Mouse (Mus musculus): Measurements from ENCODE around the gene Thap11. TPM values are rescaled to one million over a fixed set of nuclear protein-coding genes. Genes with fewer than 3 reads are reported as not detected.
"Not testable (repeated sequence)": the region's sequence is repeated elsewhere in the genome, so short reads cannot be mapped to it uniquely, and the experiment has no call there.

Gene Thap11
- polyA plus RNA-seq, 1 experiment from 2014 or later: 58.0 TPM

DNA sequence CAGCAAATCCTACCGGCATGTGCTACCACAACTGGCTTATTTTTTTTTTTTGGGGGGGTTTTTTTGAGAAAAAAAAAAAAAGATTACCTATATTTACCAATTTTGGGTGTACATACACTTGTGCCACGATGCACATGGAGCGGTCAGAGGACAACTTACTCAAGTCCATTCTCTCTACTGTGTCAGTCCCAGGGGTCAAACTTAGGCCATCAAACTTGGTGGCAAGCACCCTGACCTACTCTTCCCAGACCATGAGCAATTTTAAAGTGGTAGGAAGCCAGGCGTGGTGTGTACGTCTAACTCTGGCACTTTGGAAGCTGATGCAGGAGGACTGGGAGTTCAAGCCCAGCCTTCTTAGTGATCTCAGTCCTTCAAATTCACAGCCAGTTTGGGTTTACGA is 41.7 kb upstream of the Thap11 start:
- no peaks in the 10 kb centered on the region for H3K4me1 ChIP-seq (replicated peaks; ENCODE audit: control insufficient read depth, insufficient read depth, low read length)
- H3K36me3 ChIP-seq (ENCODE audit: control insufficient read depth, insufficient read depth, low read length): peaks cover 20% of the 10 kb centered on the region; the same call in 1 of the 2 replicates
- WGBS: 93% methylated on average over 6 of the region's 6 CpGs
- no peak overlapping the region for H3K4me3 ChIP-seq (ENCODE audit: low read depth, low read length)
- no peaks in the 10 kb centered on the region for H3K27me3 ChIP-seq (replicated peaks; ENCODE audit: control insufficient read depth, insufficient read depth, low read length)
- H3K9me3 ChIP-seq (ENCODE audit: control insufficient read depth, low read length): no peaks in the 10 kb centered on the region
- no peak overlapping the region for H3K4me2 ChIP-seq (ENCODE audit: low read length)
- ATAC-seq (replicated peaks; ENCODE audit: low FRiP score, low TSS enrichment, low read depth) (no peak), DNase-seq (ENCODE audit: low spot score) (no peak)
- H3K27ac ChIP-seq (ENCODE audit: low read depth): no peak overlapping the region
- H3K9ac ChIP-seq (ENCODE audit: low read length): no peak overlapping the region

- Histone ChIP-seq H3K9me3 (ENCODE audit: control insufficient read depth, low read length) (no peaks in the 10 kb centered on the region), H3K4me2 (ENCODE audit: low read length) (no peak overlapping the region), H3K27me3 (replicated peaks; ENCODE audit: control insufficient read depth, insufficient read depth, low read length) (no peaks in the 10 kb centered on the region), H3K4me1 (replicated peaks; ENCODE audit: control insufficient read depth, insufficient read depth, low read length) (no peaks in the 10 kb centered on the region), H3K4me3 (ENCODE audit: low read depth, low read length) (no peak overlapping the region), H3K36me3 (ENCODE audit: control insufficient read depth, insufficient read depth, low read length) (peaks cover 55% of the 10 kb centered on the region), H3K27ac (ENCODE audit: low read depth) (no peak overlapping the region), H3K9ac (ENCODE audit: low read length) (no peak overlapping the region)
- ATAC-seq (replicated peaks; ENCODE audit: low FRiP score, low TSS enrichment, low read depth): no peak
- 90% methylated on average over 3 of the region's 3 CpGs for WGBS
- DNase-seq (ENCODE audit: low spot score): no peak
Measured at GRCm38 (mm10) chr8:105819659-105820058, 35.3 kb upstream of the Thap11 start.

DNA sequence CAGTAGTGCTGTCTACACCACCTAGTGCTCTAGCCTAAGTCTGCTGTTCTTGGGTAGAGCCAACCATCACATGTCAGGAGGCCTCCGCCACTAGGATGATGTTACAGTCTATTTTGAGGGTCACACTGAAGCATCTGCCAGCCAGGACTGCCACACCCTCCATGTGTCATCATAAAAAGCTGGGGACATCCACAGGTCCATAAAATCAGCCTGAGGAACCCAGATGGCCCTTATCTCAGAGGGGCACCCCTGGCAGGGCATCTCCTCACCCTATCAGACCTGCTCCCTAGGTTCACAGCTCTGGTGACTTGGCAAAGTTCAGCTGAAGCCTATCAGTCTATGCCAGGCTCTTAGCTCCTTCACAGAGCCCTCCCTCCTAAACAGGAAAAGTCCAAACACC is 34.0 kb upstream of the Thap11 start:
- no peak overlapping the region for H3K27ac ChIP-seq (ENCODE audit: low read depth)
- DNase-seq (ENCODE audit: low spot score): no peak
- peaks cover 4% of the 10 kb centered on the region for H3K4me1 ChIP-seq (replicated peaks; ENCODE audit: control insufficient read depth, insufficient read depth, low read length)
- no peak overlapping the region for H3K4me2 ChIP-seq (ENCODE audit: low read length)
- H3K27me3 ChIP-seq (replicated peaks; ENCODE audit: control insufficient read depth, insufficient read depth, low read length): no peaks in the 10 kb centered on the region
- ATAC-seq (replicated peaks; ENCODE audit: low FRiP score, low TSS enrichment, low read depth): no peak
- H3K4me3 ChIP-seq (ENCODE audit: low read depth, low read length): no peak overlapping the region
- peaks cover 58% of the 10 kb centered on the region for H3K36me3 ChIP-seq (ENCODE audit: control insufficient read depth, insufficient read depth, low read length)
- WGBS: 91% methylated on average over 1 of the region's 1 CpGs
- H3K9me3 ChIP-seq (ENCODE audit: control insufficient read depth, low read length): no peaks in the 10 kb centered on the region
- H3K9ac ChIP-seq (ENCODE audit: low read length): no peak overlapping the region

DNA sequence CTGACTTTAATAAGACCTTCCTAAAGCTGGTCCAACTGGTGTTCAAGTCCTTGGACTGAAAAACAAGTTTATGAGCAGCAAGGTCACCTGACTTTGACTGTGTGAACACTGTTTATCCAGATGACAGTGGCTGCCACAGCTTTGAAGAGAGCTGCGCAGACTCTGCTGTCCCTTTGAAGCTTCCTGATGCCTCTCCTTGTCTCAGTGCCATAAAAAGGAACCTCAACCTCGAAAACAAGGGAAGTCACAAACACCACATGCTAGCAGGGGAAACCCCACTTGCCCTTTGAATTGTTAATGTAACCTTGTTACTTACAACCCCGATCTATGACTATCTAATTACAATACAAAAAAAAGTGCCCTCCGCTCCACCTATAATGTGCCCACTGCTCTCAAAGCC is 29.4 kb upstream of the Thap11 start:
- peak overlapping the region; percentile 88 for H3K4me3 ChIP-seq (ENCODE audit: low read depth, low read length)
- H3K9ac ChIP-seq (ENCODE audit: low read length): no peak overlapping the region; the same call in 1 of the 2 replicates
- peak overlapping the region; percentile 87; the same call in 1 of the 2 replicates for H3K4me2 ChIP-seq (ENCODE audit: low read length)
- no peak overlapping the region for H3K27ac ChIP-seq (ENCODE audit: low read depth)
- WGBS: 72% methylated on average over 4 of the region's 4 CpGs
- H3K36me3 ChIP-seq (ENCODE audit: control insufficient read depth, insufficient read depth, low read length): peaks cover 46% of the 10 kb centered on the region
- H3K9me3 ChIP-seq (ENCODE audit: control insufficient read depth, low read length): no peaks in the 10 kb centered on the region
- ATAC-seq (replicated peaks; ENCODE audit: low FRiP score, low TSS enrichment, low read depth) (no peak), DNase-seq (ENCODE audit: low spot score) (no peak)
- H3K27me3 ChIP-seq (replicated peaks; ENCODE audit: control insufficient read depth, insufficient read depth, low read length): no peaks in the 10 kb centered on the region
- peaks cover 11% of the 10 kb centered on the region for H3K4me1 ChIP-seq (replicated peaks; ENCODE audit: control insufficient read depth, insufficient read depth, low read length)

DNA sequence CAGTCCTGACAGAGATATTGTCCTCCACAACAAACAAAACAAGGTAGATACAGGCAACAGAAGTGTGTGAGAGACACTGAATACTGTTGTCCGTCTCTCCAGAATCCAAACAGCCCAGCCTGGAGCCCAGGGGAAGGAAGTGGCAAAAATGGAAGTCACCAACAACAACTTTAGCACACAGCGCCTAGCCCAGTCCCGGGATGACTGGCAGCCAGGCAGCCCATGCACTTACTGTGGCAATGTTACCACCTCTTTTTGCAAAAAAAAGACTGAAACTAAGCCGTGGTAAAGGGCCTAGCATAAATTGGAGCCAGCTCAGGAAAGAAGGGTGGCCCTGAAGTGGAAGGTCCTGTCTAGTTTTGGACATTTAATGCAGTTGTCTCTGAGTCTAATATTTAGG is 28.6 kb upstream of the Thap11 start:
- H3K27ac ChIP-seq (ENCODE audit: low read depth): peak overlapping the region; percentile 52; the same call in 1 of the 2 replicates
- H3K9me3 ChIP-seq (ENCODE audit: control insufficient read depth, low read length): no peaks in the 10 kb centered on the region
- 4% methylated on average over 4 of the region's 4 CpGs for WGBS
- ATAC-seq (replicated peaks; ENCODE audit: low FRiP score, low TSS enrichment, low read depth) (no peak), DNase-seq (ENCODE audit: low spot score) (no peak)
- peak overlapping the region; percentile 87 for H3K4me2 ChIP-seq (ENCODE audit: low read length)
- H3K4me3 ChIP-seq (ENCODE audit: low read depth, low read length): peak overlapping the region; percentile 88
- peaks cover 37% of the 10 kb centered on the region for H3K36me3 ChIP-seq (ENCODE audit: control insufficient read depth, insufficient read depth, low read length)
- peaks cover 11% of the 10 kb centered on the region for H3K4me1 ChIP-seq (replicated peaks; ENCODE audit: control insufficient read depth, insufficient read depth, low read length)
- no peaks in the 10 kb centered on the region for H3K27me3 ChIP-seq (replicated peaks; ENCODE audit: control insufficient read depth, insufficient read depth, low read length)
- H3K9ac ChIP-seq (ENCODE audit: low read length): peak overlapping the region; percentile 86

DNA sequence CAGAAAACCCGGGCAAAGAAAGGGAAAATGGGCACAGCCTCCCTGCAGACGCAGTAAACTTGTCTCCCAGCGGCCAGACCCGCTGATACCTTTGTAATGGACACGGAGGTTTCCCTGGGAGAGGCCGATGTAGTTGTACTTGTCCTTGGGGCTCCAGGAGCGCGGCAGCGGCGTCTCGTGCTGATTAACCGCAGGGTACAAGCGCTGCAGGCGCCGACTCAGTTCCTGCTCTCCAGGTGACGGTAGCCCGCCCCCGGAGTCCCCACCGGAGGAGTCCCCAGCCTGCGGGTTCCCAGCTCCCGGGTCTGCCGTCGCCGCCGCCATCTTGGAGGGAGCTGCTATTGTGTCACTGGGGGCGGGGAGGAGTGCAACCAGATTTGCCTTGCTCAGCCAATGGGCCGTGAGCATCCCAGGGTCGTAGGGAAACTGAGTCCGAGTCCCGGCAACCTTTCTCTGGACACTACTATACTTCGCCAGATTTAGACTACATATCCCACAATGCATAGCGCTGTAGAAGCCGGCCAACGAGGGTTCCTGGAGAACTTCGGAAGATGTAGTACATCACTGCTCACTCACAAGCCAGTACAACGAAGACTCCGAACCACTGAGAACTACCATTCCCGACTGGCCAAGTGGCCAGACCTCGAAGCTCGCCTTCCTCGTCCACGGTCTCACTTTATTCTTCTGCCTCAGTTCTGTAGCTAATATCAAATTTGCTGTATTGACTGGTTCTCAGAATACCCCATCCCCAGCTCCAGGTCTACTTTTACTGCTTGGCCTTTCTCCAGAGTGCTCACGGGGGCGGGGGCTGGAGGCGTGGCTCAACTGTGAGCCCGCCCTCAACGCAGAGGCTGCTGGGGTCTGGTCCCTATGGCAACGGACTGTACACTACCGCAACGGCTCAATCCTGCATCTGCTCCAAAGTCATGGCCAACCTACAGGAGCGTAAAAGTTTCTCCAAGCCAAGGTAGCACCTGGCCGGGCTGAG is 27.8 kb upstream of the Thap11 start, which contains the start of the genes Ranbp10 and Tsnaxip1:
Ranbp10 (minus strand) TSS at position 490 of the 988 bp plus-strand sequence.
Tsnaxip1 (plus strand) TSS at position 871 of the 988 bp plus-strand sequence.
- Histone ChIP-seq H3K36me3 (ENCODE audit: control insufficient read depth, insufficient read depth, low read length) (peaks cover 30% of the 10 kb centered on the region), H3K4me2 (ENCODE audit: low read length) (peak within 1 kb of the TSS; percentile 87), H3K4me1 (replicated peaks; ENCODE audit: control insufficient read depth, insufficient read depth, low read length) (peaks cover 11% of the 10 kb centered on the region), H3K27me3 (replicated peaks; ENCODE audit: control insufficient read depth, insufficient read depth, low read length) (no peaks in the 10 kb centered on the region), H3K4me3 (ENCODE audit: low read depth, low read length) (peak within 1 kb of the TSS; percentile 88), H3K9me3 (ENCODE audit: control insufficient read depth, low read length) (no peaks in the 10 kb centered on the region), H3K9ac (ENCODE audit: low read length) (peak within 1 kb of the TSS; percentile 86), H3K27ac (ENCODE audit: low read depth) (peak within 1 kb of the TSS; percentile 55)
- DNase-seq (ENCODE audit: low spot score) (peak; percentile 99), ATAC-seq (replicated peaks; ENCODE audit: low FRiP score, low TSS enrichment, low read depth) (peak; percentile 99)
- WGBS: under 1% methylated on average over 52 of the region's 52 CpGs

- not testable (repeated sequence) for H3K4me1 ChIP-seq (replicated peaks; ENCODE audit: control insufficient read depth, insufficient read depth, low read length); H3K9me3 ChIP-seq (ENCODE audit: control insufficient read depth, low read length); ATAC-seq (replicated peaks; ENCODE audit: low FRiP score, low TSS enrichment, low read depth); DNase-seq (ENCODE audit: low spot score); H3K4me3 ChIP-seq (ENCODE audit: low read depth, low read length); H3K27me3 ChIP-seq (replicated peaks; ENCODE audit: control insufficient read depth, insufficient read depth, low read length); H3K4me2 ChIP-seq (ENCODE audit: low read length); H3K36me3 ChIP-seq (ENCODE audit: control insufficient read depth, insufficient read depth, low read length); H3K9ac ChIP-seq (ENCODE audit: low read length); H3K27ac ChIP-seq (ENCODE audit: low read depth)
- 73% methylated on average over 2 of the region's 2 CpGs for WGBS
Measured at GRCm38 (mm10) chr8:105833740-105834139, 21.2 kb upstream of the Thap11 start.

DNA sequence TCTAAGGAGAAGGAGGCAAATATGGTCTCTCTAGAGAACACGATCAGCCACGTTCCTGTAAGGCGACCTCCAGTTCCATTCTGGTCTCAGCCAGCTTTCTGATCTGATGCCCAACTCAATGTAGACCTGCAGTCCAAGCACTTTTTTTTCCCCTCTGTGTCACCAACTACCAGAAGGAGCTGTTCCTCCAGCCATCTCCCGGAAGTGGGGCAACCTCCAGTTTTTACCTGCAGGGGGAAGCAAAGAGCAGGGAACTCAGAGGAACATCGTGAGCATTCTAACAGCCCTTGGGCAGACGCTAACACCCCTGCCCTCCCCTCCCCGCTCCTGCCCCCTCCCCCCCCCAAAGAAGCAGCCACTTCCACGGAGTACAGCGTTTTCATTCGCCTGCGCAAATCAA is 19.6 kb upstream of the Thap11 start:
- no peak for ATAC-seq (replicated peaks; ENCODE audit: low FRiP score, low TSS enrichment, low read depth)

More for the DNA sequence above, 19.6 kb upstream of the Thap11 start:
- Histone ChIP-seq H3K4me1 (replicated peaks; ENCODE audit: control insufficient read depth, insufficient read depth, low read length) (no peaks in the 10 kb centered on the region), H3K9me3 (ENCODE audit: control insufficient read depth, low read length) (no peaks in the 10 kb centered on the region), H3K36me3 (ENCODE audit: control insufficient read depth, insufficient read depth, low read length) (no peaks in the 10 kb centered on the region), H3K27ac (ENCODE audit: low read depth) (no peak overlapping the region), H3K4me2 (ENCODE audit: low read length) (no peak overlapping the region), H3K4me3 (ENCODE audit: low read depth, low read length) (no peak overlapping the region), H3K9ac (ENCODE audit: low read length) (no peak overlapping the region), H3K27me3 (replicated peaks; ENCODE audit: control insufficient read depth, insufficient read depth, low read length) (no peaks in the 10 kb centered on the region)
- WGBS: 29% methylated on average over 11 of the region's 11 CpGs
- peak; percentile 79 for DNase-seq (ENCODE audit: low spot score)
